Mouse (Mus musculus) layer of hippocampus, postnatal 36 days (tissue): ENCODE measurements at regions not wholly inside any gene's neighbourhood (a gene's known extent, or its start where the extent isn't known, plus 50 kb on each side); places are given as distances from the start of the nearest gene placed in this dataset.

Experiments used
- DNase-seq, 2 experiments: peaks; one replicate each; pipeline ENCODE4 v3.0.0; 2022

- no peak for DNase-seq
These were observed 187.7 kb downstream of the Katnal1 start for GRCm38 (mm10) chr5:148741267-148742004.

GRCm38 (mm10) chr5:148740366-148741266 is 188.0 kb upstream of the Ubl3 start:
- DNase-seq = peak in 1 of 2 experiments; percentile 11

DNA sequence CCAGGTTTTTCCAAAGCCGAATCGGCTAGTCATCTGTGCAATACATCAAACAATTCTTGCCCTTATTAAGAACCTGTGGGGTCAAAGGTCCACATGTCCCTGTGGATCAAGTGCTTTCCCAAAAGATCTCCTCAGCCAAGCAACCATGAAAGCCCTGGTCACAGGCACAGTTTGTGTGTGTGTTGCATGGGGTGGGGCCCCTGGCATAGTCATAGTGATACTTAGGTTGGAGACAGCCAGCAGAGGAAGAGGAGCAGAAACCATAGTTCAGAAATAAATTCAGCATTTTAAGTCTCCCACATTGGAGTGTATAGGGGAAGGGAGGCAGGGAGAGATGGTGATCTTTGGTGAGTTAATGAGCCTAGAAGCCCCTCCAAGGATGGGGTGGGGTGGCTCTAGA is 187.1 kb upstream of the Ubl3 start:
- no peak for DNase-seq

DNA sequence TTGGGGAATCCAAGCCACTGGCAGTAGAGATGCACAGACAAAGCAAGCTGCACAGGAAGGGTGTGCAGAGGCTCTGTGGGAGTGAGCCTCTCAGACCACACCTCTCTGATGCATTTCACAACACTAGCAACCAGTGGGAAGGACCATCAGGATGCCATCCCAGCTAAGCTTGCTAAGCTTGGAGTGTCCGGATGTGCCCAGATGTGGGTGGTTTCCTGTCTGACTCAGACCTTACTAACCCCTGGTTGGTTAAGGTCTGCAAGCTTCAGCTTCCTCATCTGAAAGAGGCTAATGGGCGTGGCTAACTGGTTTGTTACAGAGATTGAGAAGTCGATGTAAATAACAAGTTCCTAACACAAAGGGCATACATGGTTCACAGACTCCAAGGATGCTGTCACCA is 186.6 kb upstream of the Ubl3 start:
- DNase-seq = no peak

DNA sequence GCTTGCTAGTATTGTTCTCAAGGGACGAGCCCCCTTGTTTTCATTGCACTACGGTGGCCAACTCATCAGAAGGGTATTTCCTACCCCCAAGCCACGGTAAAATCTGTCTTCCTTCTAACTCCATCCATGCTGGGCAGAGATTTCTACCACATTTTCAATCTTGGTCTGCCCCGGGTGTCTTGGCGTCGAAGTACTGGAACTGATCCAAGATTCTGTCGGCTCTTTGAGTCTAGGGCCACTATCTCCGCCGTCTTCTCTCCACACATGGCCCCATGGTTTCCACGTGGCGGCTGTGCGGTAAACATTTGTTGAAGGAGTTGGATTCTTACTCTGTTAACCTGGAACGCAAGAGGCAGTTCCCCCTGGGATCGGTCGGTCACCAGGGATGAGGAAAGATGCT is 177.0 kb upstream of the Ubl3 start:
- DNase-seq = no peak

DNA sequence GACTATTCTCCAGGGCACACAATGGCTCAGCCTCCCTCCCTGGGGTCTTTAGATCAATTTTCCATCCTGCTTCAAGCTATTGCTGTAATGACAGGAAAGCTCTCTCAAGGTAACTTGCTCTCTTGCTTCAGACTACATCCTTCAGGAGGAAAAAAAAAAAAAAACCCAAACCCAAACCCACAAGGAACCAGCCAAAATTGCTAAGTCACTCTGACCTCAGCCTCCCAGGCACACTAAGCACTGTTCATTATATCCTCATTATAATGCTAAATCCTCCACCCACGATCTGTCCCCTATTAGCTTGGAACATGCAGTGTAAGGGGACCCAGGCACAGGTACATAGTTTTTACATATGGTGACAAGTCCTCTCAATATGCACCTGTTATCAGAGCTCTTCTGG is 175.9 kb upstream of the Ubl3 start:
- DNase-seq = no peak

- no peak for DNase-seq
These were observed 173.9 kb upstream of the Ubl3 start for GRCm38 (mm10) chr5:148726442-148726841.

DNA sequence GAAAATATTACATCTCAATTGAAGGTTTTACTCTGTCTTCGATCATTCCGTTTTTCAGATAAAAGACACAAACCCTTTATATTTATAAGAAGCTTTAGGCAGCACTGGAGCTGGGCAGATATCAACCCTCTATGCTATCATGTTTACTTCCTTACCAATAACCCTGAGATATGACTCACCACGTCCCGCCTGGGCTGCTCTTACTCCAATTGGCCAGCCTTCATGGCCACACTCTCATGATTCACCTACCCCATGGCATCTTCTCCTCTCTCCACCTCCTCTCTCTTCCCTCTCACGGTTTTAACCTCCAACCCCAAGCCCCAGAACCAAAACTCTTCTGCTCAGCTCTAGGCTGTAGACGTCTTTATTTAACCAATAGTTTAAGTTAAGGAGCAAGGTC is 171.9 kb upstream of the Ubl3 start:
- DNase-seq = no peak

- no peak for DNase-seq
These were observed 171.2 kb upstream of the Ubl3 start for GRCm38 (mm10) chr5:148723677-148724227.

GRCm38 (mm10) chr5:148720604-148721003 is 168.0 kb upstream of the Ubl3 start:
- no peak for DNase-seq

DNA sequence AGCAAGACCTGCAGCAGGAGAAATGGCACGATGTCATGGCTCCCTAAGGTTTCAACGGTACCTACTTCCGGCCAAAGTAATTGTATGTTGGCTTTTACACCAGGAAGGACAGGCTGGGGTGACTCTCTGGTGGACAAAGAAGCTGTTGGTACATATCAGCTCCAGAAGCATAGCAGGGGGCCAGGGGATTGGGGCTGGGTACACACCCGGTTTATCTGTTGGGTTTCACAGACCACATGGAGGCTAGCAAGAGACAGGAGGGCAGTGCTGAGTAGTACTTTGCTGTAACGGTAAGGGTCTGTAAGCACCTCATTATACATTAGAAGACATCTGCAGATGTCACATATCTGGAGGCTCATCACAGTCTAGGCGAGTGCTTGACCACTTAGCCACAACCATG is 164.0 kb upstream of the Ubl3 start:
- DNase-seq = no peak

- no peak for DNase-seq
These were observed 162.8 kb upstream of the Ubl3 start for GRCm38 (mm10) chr5:148715218-148715991.

GRCm38 (mm10) chr5:148714807-148715206 is 162.2 kb upstream of the Ubl3 start:
- DNase-seq = no peak

DNA sequence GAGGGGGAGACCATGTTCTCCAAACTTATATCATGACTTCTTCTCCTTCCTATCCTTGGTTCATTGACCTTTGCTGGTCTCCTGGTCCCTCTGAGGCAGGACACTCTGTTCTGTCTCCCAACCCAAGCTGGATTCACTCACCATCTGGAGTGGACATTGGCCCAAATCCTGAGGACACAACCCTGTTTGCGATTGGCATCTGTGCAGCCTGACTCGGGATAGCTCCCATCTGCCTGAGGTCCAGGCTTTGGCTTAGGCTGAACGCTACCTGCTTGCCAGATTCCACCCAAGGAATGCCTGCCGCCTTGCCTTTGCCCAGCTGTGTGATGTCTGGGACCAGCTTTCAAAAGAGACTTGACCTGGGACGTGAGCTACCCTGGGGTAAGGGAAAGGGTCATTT is 161.2 kb upstream of the Ubl3 start:
- no peak for DNase-seq

GRCm38 (mm10) chr5:148713039-148713438 is 160.4 kb upstream of the Ubl3 start:
- no peak for DNase-seq

DNA sequence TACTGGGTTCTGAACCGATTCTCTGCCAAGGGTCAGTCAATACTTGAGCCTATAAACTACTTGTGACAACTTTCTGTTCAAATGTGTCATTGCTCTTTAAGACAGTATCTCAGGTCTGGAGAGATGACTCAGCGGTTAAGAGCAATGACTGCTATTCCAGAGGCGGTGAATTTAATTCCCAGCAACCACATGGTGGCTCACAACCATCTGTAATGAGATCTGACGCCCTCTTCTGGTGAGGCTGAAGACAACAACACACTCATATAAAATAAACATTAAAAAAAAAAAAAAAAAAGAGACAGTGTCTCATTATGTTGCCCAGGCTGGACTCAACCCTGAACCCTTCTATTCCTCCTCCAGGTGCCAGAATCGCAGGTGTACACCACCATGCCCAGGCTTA is 159.0 kb upstream of the Ubl3 start:
- DNase-seq = no peak

DNA sequence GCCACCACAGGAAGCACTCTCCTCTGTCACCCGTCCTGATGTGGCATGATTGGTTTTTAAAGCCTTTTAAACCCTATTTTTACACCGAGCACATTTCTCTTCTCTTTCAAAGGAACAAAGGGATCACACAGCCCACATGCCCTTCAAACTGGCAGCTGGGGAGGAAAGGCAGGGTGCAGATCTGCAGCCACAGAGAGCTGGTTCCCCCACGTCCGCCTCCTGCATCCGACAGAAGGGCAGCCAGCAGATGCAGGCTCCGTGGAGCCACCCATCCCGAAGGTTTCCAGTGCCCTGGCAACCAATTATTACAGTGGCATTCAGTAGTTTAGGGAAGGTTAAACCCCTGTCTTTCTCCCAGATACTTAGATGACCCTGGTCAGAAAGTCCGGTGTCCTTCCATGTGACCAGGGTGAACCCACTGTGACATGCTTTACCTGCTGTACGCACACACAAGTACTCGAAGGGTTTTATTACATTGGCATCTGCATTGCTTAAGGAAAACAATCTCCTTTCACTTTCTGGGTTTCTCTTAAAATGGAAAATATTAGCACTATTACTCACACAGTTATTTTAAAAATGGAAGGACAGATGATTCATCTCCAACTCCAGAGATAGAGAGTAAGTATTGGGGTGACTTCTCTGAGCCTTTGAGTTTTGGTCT is 156.7 kb upstream of the Ubl3 start:
- peak; percentile 25 to 33 for DNase-seq

DNA sequence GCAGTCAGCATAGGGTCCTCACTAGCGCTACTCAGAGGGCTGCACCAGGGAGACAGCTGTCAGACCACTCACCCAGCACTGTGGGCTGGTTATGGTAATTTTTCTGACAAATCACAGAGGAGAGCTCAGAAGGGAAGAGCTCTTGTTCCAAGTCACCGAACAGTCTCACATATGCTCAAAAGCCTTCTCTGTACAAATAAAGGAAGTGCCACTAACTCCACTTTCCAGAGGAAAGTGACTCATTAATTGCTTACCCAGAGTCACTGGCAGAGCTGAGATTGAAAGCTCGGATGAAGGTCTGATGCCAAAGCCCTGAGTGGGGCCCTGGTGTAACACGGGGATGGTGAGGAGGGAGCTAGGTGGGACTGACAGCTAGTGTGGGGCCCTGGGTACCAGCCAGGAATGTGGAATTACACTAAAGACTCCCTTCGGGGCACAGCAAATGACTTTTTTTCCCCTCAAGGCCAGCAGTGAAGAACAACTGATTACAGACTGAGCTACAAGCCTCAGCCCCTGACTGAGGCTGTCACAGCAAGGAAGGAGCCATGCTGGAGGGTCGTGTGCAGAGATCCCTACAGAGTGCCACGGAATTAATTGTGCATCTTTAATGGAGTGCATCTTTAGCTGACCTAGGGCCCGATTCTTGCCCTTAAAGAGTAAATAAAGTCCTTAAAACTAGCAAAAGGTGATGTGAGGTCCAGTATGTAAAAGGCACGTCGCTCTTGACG is 155.6 kb upstream of the Ubl3 start:
- DNase-seq = peak; percentile 16 to 31

DNA sequence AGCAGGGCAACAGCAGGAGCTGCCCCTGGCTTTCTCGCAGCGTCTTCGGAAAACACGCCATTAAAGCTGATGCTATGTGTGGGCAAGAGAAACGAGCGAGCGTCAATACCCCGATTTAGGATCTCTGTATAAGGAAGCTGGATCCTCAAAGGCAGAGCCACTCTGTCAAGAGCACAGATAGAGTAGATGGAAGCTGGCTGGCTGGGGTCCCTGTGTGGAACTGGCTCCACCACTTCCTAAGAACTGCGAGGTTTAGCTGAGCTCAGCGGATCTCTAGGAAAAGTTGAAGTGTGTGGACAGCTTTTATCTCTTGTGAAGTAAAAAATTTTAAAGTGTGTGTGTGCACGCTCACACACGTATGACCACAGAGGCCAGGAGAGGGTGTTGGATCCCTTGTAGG is 154.7 kb upstream of the Ubl3 start:
- DNase-seq = no peak

DNA sequence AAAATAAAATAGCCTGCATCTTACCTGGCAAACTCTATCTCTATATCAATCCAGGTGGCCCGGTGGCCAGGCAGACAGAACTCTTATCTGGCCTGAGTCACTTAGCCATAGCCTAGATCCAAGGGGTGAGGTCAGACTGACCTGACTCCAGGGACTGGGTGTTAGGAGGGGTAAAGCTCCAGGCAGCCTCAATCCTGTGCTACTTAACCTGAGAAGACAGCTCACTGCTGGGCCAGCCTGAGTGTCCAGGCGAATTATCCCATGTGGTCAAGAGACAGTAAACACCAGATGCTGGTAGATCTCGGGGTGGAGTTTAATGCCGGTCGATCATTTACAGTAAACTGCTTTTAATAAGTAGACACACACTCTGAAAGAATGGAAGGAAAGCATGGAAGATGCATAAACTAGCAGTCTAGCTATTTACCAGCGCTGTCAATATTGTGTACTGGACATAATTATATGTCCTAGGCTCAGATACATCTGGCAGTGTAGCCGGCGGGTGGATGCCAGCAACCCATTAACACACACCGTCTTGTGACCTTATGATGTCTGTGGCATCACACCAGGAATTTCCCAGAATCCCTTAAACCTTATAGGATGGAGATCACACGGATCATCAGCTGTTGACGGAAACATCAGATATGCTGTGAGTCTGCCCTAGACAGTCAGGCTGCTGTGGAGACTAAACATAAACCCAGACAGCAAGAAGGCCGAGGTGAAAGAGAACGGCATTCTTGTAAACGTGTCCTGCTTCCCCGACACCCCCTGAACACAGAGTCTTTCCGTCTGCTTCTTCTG is 153.9 kb upstream of the Ubl3 start:
- no peak for DNase-seq

DNA sequence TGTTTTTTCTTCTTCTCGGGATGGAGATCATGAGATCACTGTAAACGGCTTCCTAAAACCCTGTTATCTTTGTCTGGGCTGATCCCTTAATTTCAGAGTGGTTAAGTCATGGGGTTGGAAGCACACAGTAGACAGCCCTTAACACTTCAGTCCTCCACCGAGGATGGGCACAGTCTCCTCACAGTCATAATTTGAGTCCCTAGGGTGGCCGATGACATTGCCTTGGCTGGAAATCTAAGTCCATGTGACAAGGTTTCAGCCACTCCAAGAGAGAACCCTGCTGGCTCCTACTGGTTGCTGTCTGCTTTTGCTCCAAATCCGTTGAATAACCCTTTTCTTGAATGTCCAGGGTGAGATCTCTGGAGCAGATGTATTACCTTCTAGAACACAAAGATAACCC is 152.2 kb upstream of the Ubl3 start:
- no peak for DNase-seq
